22 mouse cellular contexts compared by ENCODE assay signal in the genomic region with DNA sequence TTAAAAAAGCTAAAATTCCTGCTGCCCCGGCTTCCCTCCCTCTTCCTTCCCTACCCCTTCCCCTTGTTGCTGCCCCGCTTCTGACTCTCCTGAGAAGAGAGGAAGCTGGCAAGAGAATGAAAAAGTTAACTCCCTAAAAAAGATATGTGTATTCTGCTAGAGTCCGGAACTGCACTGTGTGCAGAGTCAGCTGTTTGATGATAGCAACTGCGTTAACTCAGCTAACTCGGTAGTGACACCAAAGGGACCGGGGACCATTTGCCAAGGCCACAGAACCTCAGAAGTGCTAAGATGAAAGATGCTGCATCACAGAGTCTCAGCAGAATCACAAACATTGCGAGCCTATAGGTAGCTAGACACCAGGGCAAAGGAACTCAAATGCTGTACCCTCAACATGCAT. TPM values are rescaled to one million over a fixed set of nuclear protein-coding genes. Genes with fewer than 3 reads are reported as not detected.
"Had no signal": no experiment of that assay in that cellular context is flagged by ENCODE, and none has a peak within 500 bp of the region (broad histone marks: within the 10 kb centered on the region; RNA-seq: fewer than 3 reads in every experiment).

No protein-coding gene starts in this region.

- H3K4me3 ChIP-seq: neural tube, embryonic 13.5 days; neural tube, embryonic 15.5 days; stomach, embryonic 15.5 days had no signal

- H3K27ac ChIP-seq: neural tube, embryonic 13.5 days; neural tube, embryonic 15.5 days; stomach, embryonic 15.5 days; stomach, postnatal 0 days had no signal

- H3K9me3 ChIP-seq: neural tube, embryonic 13.5 days; neural tube, embryonic 15.5 days; stomach, embryonic 15.5 days had no signal

- H3K4me2 ChIP-seq: stomach, embryonic 15.5 days had no signal

- H3K9ac ChIP-seq: neural tube, embryonic 15.5 days; stomach, embryonic 15.5 days had no signal

- DNase-seq: retina, postnatal 1 day; right cerebral cortex, adult 18-20 months; right cerebral cortex, postnatal 14 days; right cerebral cortex, postnatal 25 days; right cerebral cortex, postnatal 4 days; spleen, adult 18-20 months; thymus, adult 18-20 months; thymus, adult 2 months; thymus, postnatal 14 days; thymus, postnatal 25 days; thymus, postnatal 36 days; thymus, postnatal 4 days had no signal

- H3K27me3 ChIP-seq: neural tube, embryonic 13.5 days; neural tube, embryonic 15.5 days; stomach, embryonic 15.5 days had no signal

RNA-seq across cellular contexts. Expression of a gene that starts 2.0 kb away (rescaled TPM):
- total RNA-seq: neutrophil, adult 5-6 weeks had no signal

RNA-seq across cellular contexts. Expression of a gene that starts 31.4 kb away (rescaled TPM):
- total RNA-seq: neutrophil, adult 5-6 weeks had no signal

RNA-seq across cellular contexts. Expression of a gene that starts 35.7 kb away (rescaled TPM):
- total RNA-seq: neutrophil, adult 5-6 weeks had no signal
- polyA plus RNA-seq: neural tube, embryonic 14.5 days; spleen, adult 2 months; stomach, embryonic 14.5 days; stomach, embryonic 15.5 days; testis, adult 2 months; urinary bladder, adult 2 months had no signal
